Mouse (Mus musculus) liver, embryonic 14.5 days (tissue): ENCODE measurements at regions not wholly inside any gene's neighbourhood (a gene's known extent, or its start where the extent isn't known, plus 50 kb on each side); places are given as distances from the start of the nearest gene placed in this dataset.

Experiments used
- CTCF ChIP-seq: IDR thresholded peaks from 2 replicates; pipeline ENCODE4 v1.5.1; 2016; ENCODE audit warnings: antibody characterized with exemption, low read depth, control low read depth
- EP300 ChIP-seq: IDR thresholded peaks from 2 replicates; pipeline ENCODE4 v1.6.1; 2016; ENCODE audit warnings: antibody characterized with exemption, low read depth

DNA sequence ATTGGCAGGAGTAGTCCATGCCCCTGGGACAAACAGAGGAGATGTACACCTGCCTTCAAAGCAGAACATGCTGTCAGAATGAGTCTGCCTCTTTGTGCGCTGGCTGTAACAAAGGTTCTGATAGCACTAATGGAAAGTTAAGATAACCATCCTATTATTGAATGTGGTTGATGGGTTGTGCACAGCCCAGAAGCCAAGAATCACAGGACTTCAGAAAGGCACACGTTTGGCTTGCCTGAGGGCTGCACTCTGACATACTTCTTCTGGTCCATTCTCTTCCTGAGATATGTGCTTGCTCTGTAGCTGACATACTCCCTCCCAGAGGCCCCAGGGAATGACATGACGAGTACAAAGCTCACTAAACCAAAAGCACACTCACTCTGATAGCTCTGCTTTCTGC lies 50.1 kb upstream of the Galnt15 start:
- TF ChIP-seq CTCF (no peak), EP300 (no peak)
